Mouse (Mus musculus): ENCODE data around the gene Gps1. TPM values are rescaled to one million over a fixed set of nuclear protein-coding genes. Genes with fewer than 3 reads are reported as not detected.
"Not testable (repeated sequence)": the region's sequence is repeated elsewhere in the genome, so short reads cannot be mapped to it uniquely, and the experiment has no call there.

Gene Gps1
- polyA plus RNA-seq, 1 experiment from 2014 or later, result 208 TPM

DNA sequence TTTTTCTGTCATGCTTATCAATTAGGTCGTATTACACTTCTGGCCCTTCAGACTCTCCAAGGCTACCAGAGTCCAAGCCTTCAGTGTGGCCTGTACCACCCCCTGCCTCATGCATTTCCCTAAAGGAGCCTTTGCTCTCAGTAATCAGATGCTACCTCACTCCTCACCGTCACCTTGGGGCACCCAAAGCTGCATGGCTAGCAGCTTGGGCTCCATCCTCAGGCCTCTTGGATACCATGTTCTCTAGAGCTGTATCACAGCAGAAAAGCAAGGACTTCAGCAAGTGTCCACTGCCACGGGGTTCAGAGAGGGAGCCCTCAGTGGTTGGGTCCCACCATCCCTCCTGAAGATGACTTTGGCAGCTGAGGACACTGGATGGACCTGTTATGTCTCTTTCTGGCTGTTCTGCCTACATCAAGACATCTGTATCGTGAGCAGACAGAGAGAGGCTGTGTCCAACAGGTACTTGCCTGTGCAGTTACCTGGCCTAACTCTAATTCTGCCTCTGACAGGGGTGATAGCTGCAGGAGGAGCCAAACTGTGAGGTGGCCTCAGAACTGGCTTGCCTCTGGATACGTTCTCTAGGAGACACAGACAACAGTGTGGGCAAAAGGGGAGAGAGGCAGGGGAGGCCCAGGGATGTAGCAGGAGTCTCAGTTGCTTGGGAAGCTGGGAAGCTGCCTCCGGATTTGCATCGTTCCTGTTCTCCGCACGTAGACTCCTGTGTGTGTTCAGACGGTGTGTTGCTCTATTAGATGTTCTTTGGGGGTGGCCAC is 45.9 kb downstream of the Gps1 start:
- Histone ChIP-seq H3K4me1 (peaks cover 59% of the 10 kb centered on the region), H3K27me3 (ENCODE audit: insufficient read depth, poor library complexity, severe bottlenecking) (no peaks in the 10 kb centered on the region), H3K9me3 (no peaks in the 10 kb centered on the region), H3K36me3 (peaks cover 2% of the 10 kb centered on the region; the same call in 1 of the 2 replicates), H3K27ac (no peak overlapping the region), H3K4me3 (no peak overlapping the region)
- DNase-seq (ENCODE audit: low spot score), result no peak
- 81% methylated on average over 10 of the region's 10 CpGs for WGBS

DNA sequence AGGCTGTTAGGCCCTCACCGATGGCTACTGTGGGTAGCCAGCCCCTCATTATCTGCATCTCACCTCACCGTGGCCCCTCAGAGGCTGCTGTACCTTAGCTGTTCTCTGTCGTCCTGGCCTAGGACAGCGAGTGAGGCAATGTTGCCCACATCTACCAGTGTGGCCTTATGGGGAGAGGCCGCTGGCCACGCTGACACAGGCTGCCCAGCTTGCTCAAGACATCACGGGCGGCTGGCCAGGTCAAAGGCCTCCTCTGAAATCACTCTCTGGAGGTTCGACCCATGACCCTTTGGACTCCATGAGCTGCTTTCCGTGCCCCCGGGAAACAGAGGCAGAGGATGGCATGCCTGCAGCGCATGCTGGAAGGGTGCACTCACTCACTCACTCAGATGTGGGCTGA is 46.6 kb downstream of the Gps1 start:
- 89% methylated on average over 12 of the region's 12 CpGs for WGBS
- H3K4me3 ChIP-seq, result no peak overlapping the region

DNA sequence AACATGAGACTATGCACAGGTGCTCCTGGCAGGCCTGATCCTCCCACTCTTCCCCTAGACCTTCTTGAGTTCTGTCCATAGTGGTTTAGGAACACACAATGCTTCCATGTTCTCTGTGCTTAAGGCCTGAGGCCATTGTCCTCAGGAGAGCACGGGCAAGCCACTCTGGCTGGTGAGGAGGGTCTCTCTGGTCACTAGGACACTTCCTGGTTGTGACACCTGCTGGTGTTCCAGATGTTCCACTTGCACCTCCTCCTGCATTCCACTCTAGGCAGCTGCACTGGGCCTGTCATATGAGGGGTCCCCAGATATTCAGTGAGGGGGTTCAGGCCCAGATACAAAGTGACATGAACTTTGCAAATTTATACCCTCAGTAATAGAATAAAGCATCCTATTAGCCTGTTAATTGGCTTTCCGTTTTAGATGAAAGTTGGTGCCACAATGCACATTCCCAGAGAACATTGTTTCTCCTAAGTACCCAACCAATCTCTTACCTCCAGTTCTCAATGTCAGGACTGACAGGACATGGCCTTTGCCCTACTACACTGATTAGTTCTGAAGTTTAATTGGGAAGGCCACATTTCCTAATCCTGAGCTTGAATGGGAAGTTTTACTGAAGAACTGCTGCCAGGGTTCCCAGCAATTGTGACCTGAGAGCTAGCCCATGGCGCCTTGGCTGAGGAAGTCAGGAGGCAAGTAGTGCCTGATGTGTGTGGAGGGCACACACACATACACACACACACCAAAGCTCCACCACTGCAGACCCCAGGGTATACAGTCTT is 47.8 kb downstream of the Gps1 start:
- DNase-seq (ENCODE audit: low spot score), result no peak
- no peaks in the 10 kb centered on the region for H3K9me3 ChIP-seq
- 0 out of 2 replicates have a peak, but pooled peaks cover 2% of the 10 kb centered on the region for H3K36me3 ChIP-seq
- H3K4me1 ChIP-seq, result peaks cover 41% of the 10 kb centered on the region
- H3K27ac ChIP-seq, result no peak overlapping the region
- H3K4me3 ChIP-seq, result no peak overlapping the region
- no peaks in the 10 kb centered on the region for H3K27me3 ChIP-seq (ENCODE audit: insufficient read depth, poor library complexity, severe bottlenecking)
- WGBS, result 83% methylated on average over 3 of the region's 3 CpGs

More for the DNA sequence above, 46.6 kb downstream of the Gps1 start:
- DNase-seq (ENCODE audit: low spot score), result no peak
- H3K27me3 ChIP-seq (ENCODE audit: insufficient read depth, poor library complexity, severe bottlenecking), result no peaks in the 10 kb centered on the region
- H3K4me1 ChIP-seq, result peaks cover 51% of the 10 kb centered on the region
- 0 out of 2 replicates have a peak overlapping the region, but pooled peaks have one; percentile 52 for H3K27ac ChIP-seq
- peaks cover 2% of the 10 kb centered on the region; the same call in 1 of the 2 replicates for H3K36me3 ChIP-seq
- no peaks in the 10 kb centered on the region for H3K9me3 ChIP-seq

DNA sequence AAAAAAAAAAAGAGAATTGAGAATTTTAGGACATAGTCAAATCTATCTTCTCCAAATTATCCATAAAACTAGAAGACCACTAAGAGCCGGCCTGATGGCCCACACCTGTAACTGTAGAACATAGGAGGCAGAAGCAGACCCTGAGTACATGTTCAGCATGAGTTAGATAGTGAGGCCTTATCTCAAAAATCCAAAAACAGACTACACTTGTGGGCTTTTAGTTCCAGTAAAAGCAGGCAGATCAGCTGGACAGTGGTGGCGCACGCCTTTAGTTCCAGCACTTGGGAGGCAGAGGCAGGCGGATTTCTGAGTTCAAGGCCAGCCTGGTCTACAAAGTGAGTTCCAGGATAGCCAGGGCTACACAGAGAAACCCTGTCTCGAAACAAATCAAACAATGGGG is 48.9 kb downstream of the Gps1 start:
- Histone ChIP-seq H3K27ac (0 out of 2 replicates have a peak overlapping the region, but pooled peaks have one; percentile 69), H3K4me1 (peaks cover 37% of the 10 kb centered on the region)
- H3K36me3 ChIP-seq; H3K27me3 ChIP-seq (ENCODE audit: insufficient read depth, poor library complexity, severe bottlenecking); DNase-seq (ENCODE audit: low spot score); H3K9me3 ChIP-seq; H3K4me3 ChIP-seq: not testable (repeated sequence)
- WGBS, result 85% methylated on average over 5 of the region's 5 CpGs

DNA sequence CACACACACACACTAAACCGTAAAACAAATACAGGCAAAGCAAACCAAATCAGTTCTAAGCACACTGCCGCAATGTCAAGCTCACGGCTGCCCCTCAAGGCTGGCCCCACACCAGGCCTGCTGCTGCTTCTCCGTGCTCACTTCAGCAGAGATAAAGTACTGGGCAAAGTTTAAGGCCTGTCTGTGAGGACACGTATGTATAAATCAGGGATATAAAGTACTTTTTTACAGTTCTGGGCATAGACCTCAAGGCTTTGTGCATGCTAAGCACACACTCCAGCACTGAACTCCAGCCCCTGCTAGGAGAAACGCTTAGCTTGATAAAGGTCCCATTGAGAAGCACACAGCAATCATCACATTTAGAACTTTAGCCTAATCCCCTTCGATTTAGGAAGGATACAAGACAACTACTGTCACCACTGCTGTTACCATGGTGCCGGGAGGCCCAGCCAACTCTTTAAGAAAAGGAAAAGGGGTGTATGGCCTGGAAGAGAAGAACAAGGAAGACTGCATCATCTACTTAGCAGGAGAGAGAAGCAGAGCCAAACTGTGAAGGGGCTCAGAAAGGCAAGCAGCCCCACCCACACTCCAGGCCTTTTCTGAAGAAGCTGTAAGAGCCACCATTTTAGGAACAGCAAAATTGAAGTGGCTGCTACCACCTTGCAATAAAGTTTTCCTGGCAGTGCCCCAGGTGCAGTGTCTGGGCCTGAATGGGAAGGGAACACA is 49.6 kb downstream of the Gps1 start:
- WGBS, result 51% methylated on average over 8 of the region's 8 CpGs
- no peak for DNase-seq (ENCODE audit: low spot score)
- H3K4me3 ChIP-seq, result no peak overlapping the region
- H3K27ac ChIP-seq, result peak overlapping the region; percentile 69
- no peaks in the 10 kb centered on the region for H3K27me3 ChIP-seq (ENCODE audit: insufficient read depth, poor library complexity, severe bottlenecking)
- 0 out of 2 replicates have a peak, but pooled peaks cover 2% of the 10 kb centered on the region for H3K36me3 ChIP-seq
- no peaks in the 10 kb centered on the region for H3K9me3 ChIP-seq
- H3K4me1 ChIP-seq, result peaks cover 35% of the 10 kb centered on the region

Other genes with a start within 250 kb of the Gps1 start
- gene Mcrip1, start 234.5 kb upstream of the Gps1 start, polyA plus RNA-seq (2016; fragmentation: Nextera tagmentation; extraction: Ambion mirVana), result 153 and 186 TPM in 2 replicates
- not detected in 2 replicates for gene Ppp1r27, start 233.1 kb upstream of the Gps1 start, polyA plus RNA-seq (2016; fragmentation: Nextera tagmentation; extraction: Ambion mirVana)
- gene P4hb, start 211.0 kb upstream of the Gps1 start, polyA plus RNA-seq (2016; fragmentation: Nextera tagmentation; extraction: Ambion mirVana), result 550 and 670 TPM in 2 replicates
- 587 and 673 TPM in 2 replicates for gene Arhgdia, start 202.6 kb upstream of the Gps1 start, polyA plus RNA-seq (2016; fragmentation: Nextera tagmentation; extraction: Ambion mirVana)
- gene Alyref, start 185.9 kb upstream of the Gps1 start, polyA plus RNA-seq (2016; fragmentation: Nextera tagmentation; extraction: Ambion mirVana), result 365 and 444 TPM in 2 replicates
- gene Anapc11, start 185.9 kb upstream of the Gps1 start, polyA plus RNA-seq (2016; fragmentation: Nextera tagmentation; extraction: Ambion mirVana), result 186 and 201 TPM in 2 replicates
- 4.8 and 7.0 TPM in 2 replicates for gene Npb, start 175.8 kb upstream of the Gps1 start, polyA plus RNA-seq (2016; fragmentation: Nextera tagmentation; extraction: Ambion mirVana)
- 119 and 130 TPM in 2 replicates for gene Pcyt2, start 166.3 kb upstream of the Gps1 start, polyA plus RNA-seq (2016; fragmentation: Nextera tagmentation; extraction: Ambion mirVana)
- gene Sirt7, start 159.0 kb upstream of the Gps1 start, polyA plus RNA-seq (2016; fragmentation: Nextera tagmentation; extraction: Ambion mirVana), result 25.6 and 29.5 TPM in 2 replicates
- gene Mafg, start 150.7 kb upstream of the Gps1 start, polyA plus RNA-seq (2016; fragmentation: Nextera tagmentation; extraction: Ambion mirVana), result 22.7 and 28.2 TPM in 2 replicates
- 28.5 and 29.9 TPM in 2 replicates for gene Pycr1, start 140.5 kb upstream of the Gps1 start, polyA plus RNA-seq (2016; fragmentation: Nextera tagmentation; extraction: Ambion mirVana)
- 6.7 and 9.3 TPM in 2 replicates for gene Myadml2, start 136.1 kb upstream of the Gps1 start, polyA plus RNA-seq (2016; fragmentation: Nextera tagmentation; extraction: Ambion mirVana)
- gene Notum, start 123.1 kb upstream of the Gps1 start, polyA plus RNA-seq (2016; fragmentation: Nextera tagmentation; extraction: Ambion mirVana), result 1.6 and 5.8 TPM in 2 replicates
- 127 and 134 TPM in 2 replicates for gene Aspscr1, start 111.3 kb upstream of the Gps1 start, polyA plus RNA-seq (2016; fragmentation: Nextera tagmentation; extraction: Ambion mirVana)
- gene Cenpx, start 70.5 kb upstream of the Gps1 start, polyA plus RNA-seq (2016; fragmentation: Nextera tagmentation; extraction: Ambion mirVana), result 124 and 136 TPM in 2 replicates
- 31.7 and 43.6 TPM in 2 replicates for gene Lrrc45, start 70.3 kb upstream of the Gps1 start, polyA plus RNA-seq (2016; fragmentation: Nextera tagmentation; extraction: Ambion mirVana)
- 6.9 and 13.8 TPM in 2 replicates for gene Rac3, start 62.8 kb upstream of the Gps1 start, polyA plus RNA-seq (2016; fragmentation: Nextera tagmentation; extraction: Ambion mirVana)
- gene Dcxr, start 57.0 kb upstream of the Gps1 start, polyA plus RNA-seq (2016; fragmentation: Nextera tagmentation; extraction: Ambion mirVana), result 8.8 and 10.6 TPM in 2 replicates
- gene Cbr2, start 52.2 kb upstream of the Gps1 start, polyA plus RNA-seq (2016; fragmentation: Nextera tagmentation; extraction: Ambion mirVana), result 1.1 and 1.3 TPM in 2 replicates
- 6.4 and 7.7 TPM in 2 replicates for gene Hmga1b, start 21.5 kb upstream of the Gps1 start, polyA plus RNA-seq (2016; fragmentation: Nextera tagmentation; extraction: Ambion mirVana)
- 28.4 and 30.4 TPM in 2 replicates for gene Rfng, start 65 bp upstream of the Gps1 start, polyA plus RNA-seq (2016; fragmentation: Nextera tagmentation; extraction: Ambion mirVana)
- 70.5 and 88.8 TPM in 2 replicates for gene Dus1l, start 12.1 kb downstream of the Gps1 start, polyA plus RNA-seq (2016; fragmentation: Nextera tagmentation; extraction: Ambion mirVana)
- 55.2 and 74.9 TPM in 2 replicates for gene Fasn, start 40.3 kb downstream of the Gps1 start, polyA plus RNA-seq (2016; fragmentation: Nextera tagmentation; extraction: Ambion mirVana)
- gene Ccdc57, start 148.6 kb downstream of the Gps1 start, polyA plus RNA-seq (2016; fragmentation: Nextera tagmentation; extraction: Ambion mirVana), result 6.0 and 6.5 TPM in 2 replicates
- 416 and 440 TPM in 2 replicates for gene Slc16a3, start 164.2 kb downstream of the Gps1 start, polyA plus RNA-seq (2016; fragmentation: Nextera tagmentation; extraction: Ambion mirVana)
- 85.2 and 99.8 TPM in 2 replicates for gene Csnk1d, start 207.1 kb downstream of the Gps1 start, polyA plus RNA-seq (2016; fragmentation: Nextera tagmentation; extraction: Ambion mirVana)